Mouse (Mus musculus): ENCODE measurements around the gene Enox1.

- TF ChIP-seq CTCF (IDR thresholded peaks at IDR 0.05; ENCODE audit: low read depth, low read length), result no peak
- no peak for TF ChIP-seq POLR2A (IDR thresholded peaks at IDR 0.05; ENCODE audit: borderline replicate concordance, low read depth, low read length)
Observed at GRCm38 (mm10) chr14:77156222-77156910, at the start of gene Enox1.
